Mouse (Mus musculus) CH12F3 (cell line): ENCODE data around the gene Klhl29.

Experiments used
- in situ Hi-C: fragments of 300-500 bp; cut with MboI; formaldehyde crosslinking; loops from 2 replicates; pipeline ENCODE4 v1.14.3; 2020; ENCODE audit warnings: low sequenced_read_pairs

The Klhl29 gene

DNA sequence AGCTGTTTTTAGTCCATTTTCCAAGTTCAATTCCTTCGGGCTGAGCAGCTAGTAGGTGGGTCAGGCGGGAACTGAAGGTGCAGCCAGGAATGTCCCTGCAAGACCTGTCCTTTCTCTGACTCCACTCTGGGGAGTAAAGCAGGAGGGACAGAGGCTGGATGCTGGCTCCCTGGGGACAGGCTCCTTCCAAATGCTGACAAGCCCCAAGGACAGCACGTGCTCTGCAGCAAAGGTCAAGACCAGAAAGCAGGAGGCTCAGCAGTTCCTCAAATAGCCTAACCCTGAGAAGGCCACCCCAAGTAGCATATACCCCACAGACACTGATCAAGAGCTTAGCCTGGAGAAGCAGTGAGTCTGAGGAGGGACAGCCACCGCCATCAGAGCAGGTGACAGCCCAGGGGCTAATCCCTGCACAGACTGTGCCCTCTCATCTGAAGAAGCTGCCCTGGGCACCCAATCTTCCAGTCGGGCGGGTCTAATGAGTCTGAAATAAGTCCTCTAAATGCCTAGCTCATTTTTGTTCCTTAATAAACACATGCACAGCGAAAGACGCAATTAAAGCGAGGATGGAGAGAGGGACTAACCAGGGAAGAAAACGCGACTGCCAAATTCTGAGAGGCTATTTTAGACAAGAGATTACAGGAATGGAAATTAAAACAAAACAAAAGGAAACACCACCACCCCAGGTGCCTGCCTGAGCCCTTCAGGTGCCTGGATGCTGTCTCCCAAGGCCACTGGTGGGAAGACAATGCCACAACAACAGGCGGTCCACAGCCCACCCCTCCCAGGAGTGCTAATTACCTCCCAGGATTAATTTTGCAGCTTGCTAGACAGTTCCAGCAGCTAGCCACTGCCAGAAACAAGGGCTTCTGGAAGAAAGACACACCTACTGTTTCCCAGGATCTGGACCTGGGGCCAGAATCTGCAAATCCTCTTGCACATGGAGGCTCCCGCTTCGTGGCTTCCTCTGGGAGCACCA is 148.5 kb downstream of the Klhl29 start:
- in situ Hi-C loops, result no loop called here

DNA sequence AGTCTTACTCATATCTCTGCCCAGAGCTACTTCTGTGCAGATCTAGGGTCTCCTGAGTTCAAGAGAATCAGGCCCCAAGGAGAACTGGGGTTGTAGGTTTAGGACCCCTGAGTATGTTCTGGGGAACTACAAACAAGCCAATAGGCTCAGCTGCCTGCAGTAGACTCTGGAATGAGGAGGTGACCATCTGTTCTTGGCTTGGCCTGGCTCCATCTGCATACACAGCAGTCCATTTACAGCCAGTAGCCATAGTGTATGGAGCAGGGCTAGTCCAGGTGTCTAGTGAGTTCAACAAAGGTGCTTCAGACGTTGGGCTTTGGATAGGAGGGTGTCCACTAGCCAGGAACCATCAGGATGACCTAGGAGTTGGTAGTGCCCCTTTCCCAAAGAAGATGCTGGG is 151.9 kb downstream of the Klhl29 start:
- in situ Hi-C loops, result no loop called here

DNA sequence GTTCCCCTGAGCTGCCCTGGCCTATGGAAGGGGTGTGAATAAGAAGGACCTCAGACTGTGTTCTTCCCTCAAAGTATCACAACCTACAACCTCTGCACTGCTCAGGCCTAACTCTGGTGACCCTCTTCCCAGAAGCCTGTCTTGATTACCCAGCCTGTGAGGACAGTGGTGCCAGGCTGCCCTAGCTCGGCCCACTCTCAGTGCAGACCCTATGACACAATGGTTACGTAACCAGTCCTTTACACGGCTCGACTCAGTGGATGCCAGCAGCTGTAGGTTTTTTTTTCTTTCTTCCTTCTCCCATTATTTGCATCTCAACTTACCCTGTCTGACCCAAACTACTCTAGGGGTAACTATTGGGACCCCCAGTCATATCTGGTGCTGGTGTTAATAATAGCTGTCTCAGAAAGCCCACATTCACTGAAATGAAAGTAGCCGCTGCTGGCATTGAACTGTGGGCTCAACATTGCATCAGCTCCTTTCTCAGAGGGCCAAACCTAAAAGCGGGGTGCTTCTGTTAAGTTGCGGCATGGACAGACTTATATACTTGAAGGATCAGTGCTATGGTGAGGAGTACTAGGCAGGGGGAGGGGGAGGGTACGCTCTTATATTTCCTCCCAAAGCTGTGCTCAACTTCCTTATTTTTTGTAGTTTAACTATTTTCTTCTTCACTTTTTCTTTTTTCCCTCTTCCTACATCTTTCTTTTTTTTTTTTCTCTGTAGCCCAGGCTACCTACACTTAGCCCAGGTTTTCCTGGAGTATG is 152.9 kb downstream of the Klhl29 start:
- in situ Hi-C loops, result no loop called here

DNA sequence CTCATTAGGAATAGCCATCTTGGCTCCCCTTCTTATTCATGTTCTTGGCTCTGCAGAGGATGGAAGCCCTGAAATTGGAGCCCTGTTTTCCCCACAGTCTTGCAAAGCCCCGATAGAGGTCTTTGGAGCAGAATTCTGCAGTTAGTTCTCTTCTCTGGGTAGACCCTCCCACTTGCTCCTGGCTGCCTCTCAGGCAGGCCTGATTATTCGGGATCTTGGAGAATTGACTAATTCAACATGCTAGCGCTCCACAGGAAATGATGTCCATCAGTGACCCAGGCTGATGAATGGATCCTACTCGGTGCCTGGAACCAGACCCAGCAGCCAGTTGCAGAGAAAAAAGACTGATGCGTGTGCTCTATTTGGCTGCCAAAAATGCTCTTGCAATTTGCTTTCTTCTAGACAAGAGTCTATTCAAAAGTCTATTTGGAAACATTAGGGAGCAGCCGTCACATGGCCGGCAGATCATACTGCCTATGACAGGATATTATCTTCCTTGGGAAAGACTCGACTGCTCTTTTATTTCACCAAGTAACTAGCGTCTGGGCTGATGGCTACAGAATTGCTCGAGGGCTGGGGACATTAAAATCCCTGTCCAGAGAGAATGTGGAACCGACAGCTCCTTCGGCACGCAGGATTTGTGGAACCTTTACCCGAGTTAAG is 155.4 kb downstream of the Klhl29 start:
- in situ Hi-C loops, result no loop called here

DNA sequence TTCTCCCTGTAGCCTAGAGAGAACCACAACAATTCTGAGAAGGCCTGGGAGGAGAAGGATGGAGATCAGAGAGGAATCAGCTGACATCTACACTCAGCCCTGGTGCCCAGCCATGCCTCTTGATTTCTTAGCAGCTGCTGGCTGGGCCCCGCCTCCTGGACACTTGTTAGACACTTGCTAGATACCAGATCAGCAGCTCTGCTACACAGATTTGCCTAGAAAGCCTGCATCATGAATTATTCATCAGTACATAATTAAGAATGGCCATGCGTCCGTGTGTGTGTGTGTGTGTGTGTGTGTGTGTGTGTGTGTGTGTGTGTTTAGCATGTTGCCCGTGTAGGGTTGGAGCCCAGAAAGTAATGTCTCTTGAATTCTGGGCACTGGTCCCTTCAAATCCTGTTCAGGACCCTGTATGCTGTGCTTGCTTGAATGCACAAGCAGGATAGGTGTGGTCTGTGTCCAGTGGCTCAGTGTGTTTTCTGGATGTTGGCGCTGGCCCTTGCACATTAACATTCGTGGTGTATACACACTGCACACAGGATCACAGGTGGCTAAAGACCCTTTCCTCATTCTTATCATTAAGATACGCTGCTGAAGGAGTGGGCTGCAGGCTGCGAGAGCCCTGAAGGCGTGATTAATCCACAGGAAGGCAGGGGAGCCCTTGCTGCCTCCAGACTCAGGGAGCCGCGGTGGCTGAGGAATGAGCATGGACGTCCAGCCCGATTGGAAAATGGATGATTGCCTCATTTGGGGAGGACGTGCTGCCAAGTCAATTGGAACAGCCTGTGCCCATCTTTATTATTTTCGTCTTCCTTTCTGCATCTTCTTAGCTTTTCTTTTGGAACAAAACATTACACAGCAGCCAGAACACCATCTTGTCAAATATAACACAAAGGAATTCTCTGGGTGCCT is 159.4 kb downstream of the Klhl29 start:
- in situ Hi-C loops, result no loop called here

DNA sequence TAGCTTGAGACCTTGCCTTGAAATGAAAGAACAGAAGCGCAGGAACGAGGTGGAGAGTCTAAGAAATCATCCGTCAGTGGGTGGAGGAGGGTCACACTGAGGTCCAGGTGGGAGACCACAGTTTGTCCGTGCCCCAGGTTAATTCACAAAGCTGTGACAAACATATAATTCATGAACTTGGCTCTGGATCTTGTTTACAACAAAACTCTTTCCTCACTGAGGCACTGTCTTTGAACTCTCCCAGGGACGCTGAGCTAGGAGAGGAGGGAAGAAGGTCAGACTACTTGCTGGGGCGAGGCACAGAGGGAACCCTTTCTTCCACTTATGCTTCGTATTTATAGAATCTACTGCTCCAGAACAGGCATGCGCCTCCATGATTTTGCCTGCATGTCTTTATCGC is 161.2 kb downstream of the Klhl29 start:
- in situ Hi-C loops, result no loop called here

DNA sequence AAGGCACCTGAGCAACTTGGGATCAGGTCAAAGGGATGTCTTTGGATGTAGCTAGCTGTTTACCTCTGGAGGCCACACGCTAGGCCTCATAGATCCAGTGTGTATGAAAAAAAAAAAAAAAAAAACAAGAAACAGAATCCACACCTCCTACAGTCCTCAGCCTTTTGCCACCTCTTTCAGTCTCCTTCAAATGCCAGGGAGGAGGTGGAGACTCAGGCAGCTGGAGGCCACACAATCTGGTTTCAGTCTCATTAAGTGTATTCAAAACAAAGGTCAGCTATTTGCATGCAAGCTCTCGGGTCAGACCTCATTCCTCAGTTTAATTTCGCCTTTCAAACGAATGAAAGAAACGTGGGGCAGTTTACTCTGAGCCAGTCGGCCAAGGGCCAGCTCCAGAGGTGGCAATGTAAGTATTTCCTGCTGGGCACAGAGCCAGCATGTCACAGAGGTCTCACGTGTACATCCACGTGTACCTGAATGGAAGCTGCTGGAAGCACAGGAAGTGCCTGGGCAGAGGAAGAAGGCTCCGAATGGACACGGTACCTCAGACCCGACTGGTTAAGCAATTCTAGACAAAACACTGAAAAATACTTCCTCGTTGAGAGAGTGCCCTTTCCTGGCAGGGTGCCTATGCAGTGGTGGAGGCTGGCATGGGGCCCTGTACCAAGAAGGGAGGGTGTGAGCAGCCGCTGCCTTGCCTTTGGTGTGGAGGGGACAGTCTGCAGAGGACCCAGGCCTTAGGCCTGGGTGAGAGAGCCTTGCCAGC is 162.0 kb downstream of the Klhl29 start:
- in situ Hi-C loops, result no loop called here

DNA sequence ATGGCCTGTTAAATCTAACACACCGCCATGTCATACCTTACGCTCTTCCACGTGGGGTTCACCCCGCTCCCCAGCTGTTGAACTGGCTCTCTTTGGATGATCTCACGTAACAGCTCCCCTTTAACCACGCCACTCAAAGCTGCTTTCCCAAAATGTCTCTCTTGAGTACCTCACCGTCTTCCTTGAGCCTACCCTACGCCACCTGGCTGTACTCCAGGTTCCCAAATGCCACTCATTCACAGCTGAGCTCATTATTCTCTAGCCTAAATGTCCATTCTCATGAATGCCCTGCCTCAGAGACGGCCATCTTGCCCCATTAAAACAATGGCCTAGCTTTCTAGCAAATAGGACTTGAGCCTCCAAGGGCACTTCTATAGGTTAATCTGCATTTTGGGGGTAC is 163.6 kb downstream of the Klhl29 start:
- in situ Hi-C loops, result no loop called here

DNA sequence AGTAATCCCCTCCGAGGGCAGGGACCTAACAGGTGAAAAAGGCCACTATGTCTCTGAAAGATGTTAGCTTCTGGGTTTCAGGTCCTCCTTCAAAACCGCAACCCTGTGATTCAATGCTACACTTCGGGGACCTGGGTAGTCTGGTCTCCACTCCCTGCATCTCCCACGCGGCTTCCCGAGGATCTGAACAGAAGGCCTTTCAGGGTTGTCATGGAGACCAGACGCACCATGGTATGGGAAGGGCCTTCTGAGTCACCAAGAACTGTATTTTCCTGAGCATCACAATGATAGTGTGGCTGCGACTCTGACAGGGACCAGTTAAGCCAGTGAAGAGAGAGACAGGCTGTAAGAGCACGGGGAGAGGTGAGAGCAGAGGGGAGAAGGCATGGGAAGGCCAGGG is 164.7 kb downstream of the Klhl29 start:
- in situ Hi-C loops, result no loop called here

DNA sequence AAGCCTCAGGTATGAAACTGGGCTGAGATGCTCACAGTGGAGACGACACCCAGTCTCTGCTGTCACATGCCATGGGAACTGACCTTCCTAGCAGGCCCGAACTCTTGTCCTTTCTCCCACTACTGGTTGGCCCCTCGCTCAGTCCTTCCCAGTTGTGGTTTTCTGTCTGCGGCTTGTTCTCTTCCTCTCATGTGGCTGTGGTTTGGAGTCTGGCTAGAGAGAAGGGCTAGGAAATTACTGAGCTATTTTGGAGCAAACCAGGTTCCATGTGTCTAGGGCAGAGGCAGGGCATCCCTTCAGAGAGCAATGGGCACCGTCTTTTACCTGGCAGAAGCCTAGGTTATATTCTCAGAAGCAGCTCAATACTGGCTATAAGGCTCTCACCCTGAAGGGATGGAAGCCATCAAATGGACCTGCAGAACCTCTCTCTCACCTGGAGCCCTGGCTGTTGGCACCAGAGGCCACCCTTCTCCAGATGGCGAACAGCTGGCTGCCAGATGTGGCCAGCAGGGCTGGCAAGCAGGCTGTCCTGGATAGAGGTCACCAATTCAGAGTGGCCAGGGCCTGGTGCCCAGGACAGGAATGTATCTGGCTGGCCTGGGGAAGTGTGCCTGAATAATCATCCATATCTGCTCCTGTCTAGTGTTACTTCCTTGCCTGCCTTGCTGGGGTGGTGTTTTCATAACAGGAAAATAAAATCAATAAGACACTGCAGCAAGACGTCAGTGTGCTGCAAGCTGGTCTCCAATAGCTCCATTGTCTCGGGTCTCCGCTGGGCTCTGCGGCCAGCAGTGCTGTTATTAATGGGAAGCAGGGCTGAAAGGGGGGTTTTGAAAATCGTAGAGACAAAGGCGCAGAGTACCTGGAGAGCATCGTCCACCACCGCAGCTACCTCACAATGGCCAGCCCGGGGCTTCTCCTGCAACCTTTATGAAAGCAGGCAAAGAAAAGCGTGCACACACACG is 167.3 kb downstream of the Klhl29 start:
- in situ Hi-C loops, result no loop called here

DNA sequence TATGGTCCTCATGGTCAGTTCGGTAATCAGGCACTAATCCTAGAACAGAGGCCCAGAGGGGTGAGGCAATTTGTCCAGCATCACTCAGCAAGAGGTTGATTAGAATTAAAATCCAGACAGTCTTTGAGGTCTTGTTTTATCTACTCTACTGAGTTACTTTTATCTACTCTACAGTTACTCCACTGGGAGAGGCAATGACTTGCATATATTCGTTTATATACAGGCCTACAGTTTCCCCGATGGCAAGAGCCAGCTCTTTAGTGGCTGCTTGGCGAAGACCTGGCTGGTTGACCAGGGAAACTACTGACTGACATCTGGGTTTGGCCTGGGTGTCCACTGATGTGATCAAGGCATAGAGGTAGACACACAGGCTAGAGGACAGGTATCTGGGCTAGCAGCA is 168.3 kb downstream of the Klhl29 start:
- in situ Hi-C loops, result no loop called here

DNA sequence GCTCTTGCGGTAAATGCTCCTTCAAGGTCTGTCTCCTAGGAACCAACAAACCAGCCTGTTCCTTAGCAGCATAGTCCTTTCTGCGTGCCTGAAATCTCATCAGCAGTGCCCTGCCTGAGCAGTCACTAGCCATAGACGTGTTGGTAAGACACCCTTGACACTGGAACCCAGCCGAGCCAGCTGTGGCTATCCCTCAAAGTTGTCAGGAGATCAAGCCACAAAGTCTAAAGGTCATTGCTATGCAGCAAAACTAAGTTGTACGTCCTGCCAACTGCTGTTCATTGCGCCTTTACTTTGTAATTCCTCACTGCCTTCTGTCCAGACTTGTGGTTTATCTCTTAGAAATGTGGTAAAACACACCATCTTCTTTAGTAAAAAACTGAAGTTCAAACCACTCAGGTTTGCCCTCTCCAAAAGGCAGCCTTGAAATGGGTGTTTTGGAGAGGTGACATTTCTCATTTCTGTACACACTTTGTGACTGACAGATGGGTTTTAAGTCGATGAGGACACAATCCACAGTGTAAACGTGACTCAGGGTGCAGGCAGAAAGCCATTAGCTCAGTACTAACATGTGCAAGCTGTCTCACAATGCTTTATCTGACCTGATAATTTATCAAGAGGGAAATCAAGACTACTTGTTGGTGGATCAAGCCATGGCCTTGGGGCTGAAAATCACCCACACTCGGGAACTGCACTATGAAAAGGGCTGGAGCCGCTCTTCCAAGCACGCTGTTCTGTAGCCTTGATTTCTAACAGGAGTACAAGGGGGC is 171.2 kb downstream of the Klhl29 start:
- in situ Hi-C loops, result no loop called here

DNA sequence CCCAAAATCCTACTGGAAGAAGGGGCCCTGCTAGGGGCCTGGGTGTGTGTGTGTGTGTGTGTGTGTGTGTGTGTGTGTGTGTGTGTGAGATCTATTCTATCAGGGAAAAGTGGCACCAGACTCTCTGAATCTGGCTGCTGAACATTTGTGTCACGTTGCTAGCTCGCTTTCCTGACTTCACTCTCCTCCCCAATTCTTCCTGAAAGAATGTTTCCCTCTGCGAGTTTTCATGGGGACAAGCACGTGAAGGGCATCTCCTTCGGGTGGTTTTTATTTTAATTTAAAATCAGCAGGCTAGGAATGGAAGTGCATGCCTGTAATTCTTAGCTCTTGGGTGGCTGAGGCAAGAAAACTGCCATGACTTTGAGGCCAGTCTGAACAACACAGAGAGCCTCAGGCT is 172.1 kb downstream of the Klhl29 start:
- in situ Hi-C loops, result no loop called here

DNA sequence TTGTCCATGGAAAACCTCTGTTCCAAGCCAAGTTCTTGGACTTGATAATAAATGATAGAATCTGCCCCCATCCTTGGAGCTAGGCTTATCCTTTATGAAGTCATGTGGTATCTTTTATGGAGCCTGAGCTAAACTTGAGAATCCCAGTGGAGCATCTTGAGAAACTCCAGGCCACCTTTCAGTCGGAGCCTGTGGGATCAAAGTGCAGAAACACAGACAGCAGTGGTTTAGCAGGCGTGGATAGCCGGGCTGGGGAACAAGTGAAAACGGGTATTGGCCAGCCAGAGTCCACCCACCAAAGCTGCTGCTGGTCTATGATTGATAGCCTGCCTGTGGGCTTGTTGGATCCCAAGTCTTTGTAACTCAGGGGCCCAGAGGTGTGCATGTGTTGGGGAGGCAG is 177.2 kb downstream of the Klhl29 start:
- in situ Hi-C loops, result no loop called here

DNA sequence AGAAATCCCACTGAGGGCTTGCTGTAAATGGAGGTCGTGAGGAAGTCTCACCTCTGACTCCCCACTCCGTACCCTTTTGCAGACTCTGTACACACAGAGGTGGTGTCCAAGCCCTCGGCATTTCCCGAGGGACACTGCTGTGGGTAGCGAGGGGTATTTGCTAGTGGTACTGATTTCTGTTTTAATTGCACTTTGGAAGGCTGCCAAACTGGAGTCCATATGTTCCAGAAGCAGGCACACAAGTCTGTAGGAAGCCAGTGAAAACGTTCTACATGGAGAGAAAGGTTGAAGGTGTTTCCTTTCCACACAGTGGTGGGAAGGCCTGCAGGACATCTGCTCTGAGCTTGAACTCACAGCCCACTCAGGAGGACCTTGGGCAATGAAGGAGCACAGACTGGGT is 181.3 kb downstream of the Klhl29 start:
- in situ Hi-C loops, result no loop called here

DNA sequence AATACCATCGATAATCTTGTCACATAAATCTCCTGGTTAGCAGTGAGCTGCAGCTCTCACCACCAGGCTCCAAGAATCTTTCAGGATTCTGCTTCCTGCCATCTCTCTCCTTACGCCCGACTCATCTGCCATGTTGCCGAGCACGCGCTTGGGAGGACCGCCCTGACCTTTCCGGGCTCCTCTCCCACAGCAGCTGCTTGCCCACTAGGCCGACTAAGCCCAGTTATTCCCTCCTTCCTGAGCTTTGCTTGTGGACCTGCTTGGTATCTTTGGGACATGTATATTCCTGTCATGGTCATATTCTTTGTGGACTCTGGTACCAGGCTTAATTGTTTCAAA is 183.1 kb downstream of the Klhl29 start:
- in situ Hi-C loops, result no loop called here

DNA sequence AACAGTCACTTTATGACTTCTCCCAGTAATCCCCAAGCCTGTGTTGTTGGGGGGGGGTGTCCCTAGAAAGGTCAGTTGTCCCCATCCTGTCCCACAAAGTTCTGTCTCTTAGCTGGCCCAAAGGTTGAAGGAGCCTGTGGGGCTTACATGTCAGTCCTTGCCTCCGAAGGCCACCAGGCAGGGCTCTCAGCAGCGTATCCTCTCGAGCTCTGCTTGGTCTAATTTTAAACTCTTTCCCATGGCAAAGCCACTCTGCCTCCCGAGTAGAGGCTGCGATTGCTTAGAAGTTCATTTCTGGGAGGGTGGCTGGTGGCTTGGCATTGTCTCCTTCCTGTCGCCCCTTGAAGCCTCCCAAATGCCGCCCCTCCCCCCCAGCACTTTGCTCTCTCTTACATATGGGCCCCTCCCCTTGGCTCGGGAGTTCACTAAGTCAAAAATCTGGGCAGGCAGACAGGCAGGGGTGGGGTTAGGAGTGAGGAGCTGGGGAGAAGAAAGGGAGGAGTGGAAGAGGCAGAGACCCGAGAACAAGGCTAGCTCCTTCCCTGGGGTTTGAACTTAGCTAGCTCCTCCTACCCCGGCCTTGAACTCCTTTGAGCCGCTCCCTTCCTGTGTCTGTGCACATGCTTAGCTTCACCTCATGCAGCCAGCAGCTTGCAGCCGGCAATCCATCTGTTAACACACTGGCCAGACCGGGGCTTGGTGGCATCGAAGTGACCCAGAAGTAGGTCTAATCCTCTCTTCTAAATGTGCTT is 183.7 kb downstream of the Klhl29 start:
- in situ Hi-C loops, result no loop called here
